Mouse (Mus musculus) C2C12 (cell line): Measurements from ENCODE around the gene Ttll12.

Source experiments
- CTCF ChIP-seq: IDR thresholded peaks from one replicate; pipeline ENCODE4 v1.5.1; 2011; ENCODE audit not compliant: control insufficient read depth, insufficient read depth, insufficient read length
- FOSL1 ChIP-seq: IDR thresholded peaks from one replicate; pipeline ENCODE4 v1.8.0; 2011; ENCODE audit warnings: mild to moderate bottlenecking, low read length; ENCODE audit not compliant: poor library complexity, insufficient read depth, severe bottlenecking
- MAX ChIP-seq: IDR thresholded peaks from one replicate; pipeline ENCODE4 v1.6.1; 2011; ENCODE audit warnings: mild to moderate bottlenecking, control low read depth
- USF1 ChIP-seq: IDR thresholded peaks from one replicate; pipeline ENCODE4 v1.6.1; 2011; ENCODE audit warnings: low read depth, mild to moderate bottlenecking, control low read depth, moderate library complexity

- no peak for TF ChIP-seq CTCF
- TF ChIP-seq MAX = no peak
- no peak for TF ChIP-seq FOSL1
- no peak for TF ChIP-seq USF1
Measured at GRCm38 (mm10) chr15:83562626-83563270, 32.2 kb downstream of the Ttll12 start.
